Mouse (Mus musculus) intestine, embryonic 15.5 days (tissue): ENCODE results near the gene Pomgnt1. TPM values are rescaled to one million over a fixed set of nuclear protein-coding genes. Genes with fewer than 3 reads are reported as not detected.
A peak's percentile ranks its signal among the peaks of the same experiment; 100 is the strongest.

Source experiments
- ATAC-seq: fragments of 200-750 bp; cut with Nextera tagmentation; 2 replicates; pipeline ENCODE4 v1.8.0; 2017; ENCODE audit warnings: moderate TSS enrichment, moderate library complexity
- H3K27ac ChIP-seq: fragments of 300-500 bp; sonication (generic); 2 replicates; pipeline ENCODE4 v1.5.1; 2015; ENCODE audit warnings: mild to moderate bottlenecking, inconsistent platforms
- H3K27me3 ChIP-seq: fragments of 300-500 bp; sonication (generic); replicated peaks from 2 replicates; pipeline ENCODE4 v1.6.1; 2015; ENCODE audit warnings: inconsistent platforms
- H3K36me3 ChIP-seq: fragments of 300-500 bp; sonication (generic); 2 replicates; pipeline ENCODE4 v1.6.1; 2015; ENCODE audit warnings: inconsistent platforms
- H3K4me1 ChIP-seq: fragments of 300-500 bp; sonication (generic); replicated peaks from 2 replicates; pipeline ENCODE4 v1.6.1; 2015; ENCODE audit warnings: inconsistent platforms
- H3K4me2 ChIP-seq: fragments of 300-500 bp; sonication (generic); replicated peaks from 2 replicates; pipeline ENCODE4 v1.6.1; 2015; ENCODE audit warnings: mild to moderate bottlenecking, inconsistent platforms
- H3K4me3 ChIP-seq: fragments of 300-500 bp; sonication (generic); replicated peaks from 2 replicates; pipeline ENCODE4 v1.5.1; 2015; ENCODE audit warnings: inconsistent platforms
- H3K9ac ChIP-seq: fragments of 300-500 bp; sonication (generic); 2 replicates; pipeline ENCODE4 v1.6.1; 2015; ENCODE audit warnings: inconsistent platforms
- H3K9me3 ChIP-seq: fragments of 300-500 bp; sonication (generic); 2 replicates; pipeline ENCODE4 v1.6.1; 2016; ENCODE audit warnings: inconsistent platforms
- WGBS: fragments of 180-500 bp; shearing (Covaris S2); methylation state at CpG from one replicate; pipeline ENCODE4 v1.1.7; 2015; 5-methylcytosine and 5-hydroxymethylcytosine counted together
- polyA plus RNA-seq: library from polyadenylated mRNA; unstranded; fragments of >200 nt; fragmentation: Nextera tagmentation; extraction: Ambion mirVana; gene quantifications from 2 replicates; pipeline ENCODE4 v1.2.1, GENCODE M21; 2015

The Pomgnt1 gene
- polyA plus RNA-seq, 1 experiment from 2014 or later, result 45.8 TPM

DNA sequence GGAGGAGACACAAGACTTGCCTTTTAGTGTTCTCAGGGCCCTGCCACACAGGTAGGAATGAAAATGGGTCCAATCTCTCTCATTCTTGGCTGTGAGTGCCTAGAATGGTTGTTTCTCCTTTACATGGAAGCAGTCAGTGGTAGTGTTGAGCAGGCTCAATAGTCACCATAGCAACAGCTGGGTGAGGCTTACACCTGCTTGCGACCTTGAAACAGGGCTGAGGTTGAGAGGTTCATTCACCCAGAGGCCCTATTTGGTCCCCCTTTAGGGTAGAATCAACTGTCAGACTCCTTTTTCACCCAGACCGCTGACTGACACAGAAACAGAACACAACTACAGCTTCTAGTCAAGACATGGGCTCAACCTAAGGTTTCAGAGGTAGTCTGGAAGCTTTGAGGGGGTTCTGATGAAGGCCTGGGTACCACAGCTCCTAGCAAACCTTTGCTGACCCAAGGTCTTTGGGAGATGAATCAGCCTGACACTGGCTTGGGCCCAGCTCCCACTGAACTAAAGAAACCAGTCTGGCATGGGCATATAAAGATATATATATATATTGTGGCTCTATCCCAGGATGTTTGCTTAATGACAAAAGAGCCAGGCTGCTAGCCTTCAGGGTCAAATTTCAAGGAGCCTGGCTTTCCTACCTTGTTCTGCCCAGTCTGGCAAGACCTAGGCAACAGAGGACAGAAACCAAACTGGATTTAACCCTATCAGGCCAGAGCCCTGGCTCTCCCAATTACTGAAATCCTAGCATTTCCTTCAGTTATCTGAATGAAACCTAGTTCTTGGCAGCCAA lies 41.3 kb downstream of the Pomgnt1 start:
- H3K36me3 ChIP-seq, result peaks cover 1% of the 10 kb centered on the region; the same call in 1 of the 2 replicates
- peak overlapping the region; percentile 15; the same call in 1 of the 2 replicates for H3K4me2 ChIP-seq
- peaks cover 18% of the 10 kb centered on the region; the same call in 1 of the 2 replicates for H3K4me1 ChIP-seq
- 65% methylated on average over 2 of the region's 2 CpGs for WGBS
- no peak overlapping the region for H3K4me3 ChIP-seq
- H3K27ac ChIP-seq, result peak overlapping the region; percentile 65
- H3K9me3 ChIP-seq, result no peaks in the 10 kb centered on the region
- H3K27me3 ChIP-seq, result no peaks in the 10 kb centered on the region
- no peak overlapping the region for H3K9ac ChIP-seq
- peak; percentile 44 for ATAC-seq

DNA sequence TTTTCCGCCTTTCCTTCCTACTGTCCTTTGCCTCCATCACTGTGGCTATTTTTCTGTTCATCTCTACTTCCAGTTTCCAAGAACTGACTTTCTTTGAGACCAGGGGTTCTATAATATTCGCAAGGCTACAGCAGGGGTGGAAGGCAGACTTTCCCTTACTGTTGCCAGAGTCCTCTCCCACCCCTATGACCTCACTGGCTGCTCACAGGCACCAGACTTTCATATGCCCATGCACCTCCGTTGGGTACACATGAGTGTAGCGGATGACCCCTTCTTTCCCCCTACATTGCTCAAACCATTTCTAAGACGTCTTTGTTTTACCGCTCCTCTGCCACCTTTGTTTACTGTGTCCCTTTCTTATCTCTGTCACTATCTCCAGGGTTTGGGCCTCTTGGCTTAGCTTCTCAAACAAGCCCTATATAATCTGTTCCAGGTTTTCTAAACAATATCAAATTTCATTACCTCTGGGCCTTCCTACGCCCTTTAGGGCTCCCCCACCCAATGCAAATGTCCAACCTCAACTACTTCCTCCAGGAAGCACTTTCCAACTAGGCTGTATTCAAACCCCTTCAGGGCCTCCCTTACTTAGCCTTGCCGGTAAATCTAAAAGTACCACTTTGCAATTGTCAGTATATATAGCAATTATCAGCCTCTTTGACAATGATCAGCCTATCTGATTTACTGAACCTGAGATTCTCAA lies 42.2 kb downstream of the Pomgnt1 start:
- ATAC-seq, result peak; percentile 56
- Histone ChIP-seq H3K27ac (peak overlapping the region; percentile 65), H3K4me1 (peaks cover 18% of the 10 kb centered on the region; the same call in 1 of the 2 replicates), H3K36me3 (no peaks in the 10 kb centered on the region), H3K4me3 (no peak overlapping the region), H3K4me2 (peak overlapping the region; percentile 15; the same call in 1 of the 2 replicates), H3K9ac (no peak overlapping the region), H3K27me3 (no peaks in the 10 kb centered on the region), H3K9me3 (no peaks in the 10 kb centered on the region)
- 35% methylated on average over 8 of the region's 8 CpGs for WGBS

DNA sequence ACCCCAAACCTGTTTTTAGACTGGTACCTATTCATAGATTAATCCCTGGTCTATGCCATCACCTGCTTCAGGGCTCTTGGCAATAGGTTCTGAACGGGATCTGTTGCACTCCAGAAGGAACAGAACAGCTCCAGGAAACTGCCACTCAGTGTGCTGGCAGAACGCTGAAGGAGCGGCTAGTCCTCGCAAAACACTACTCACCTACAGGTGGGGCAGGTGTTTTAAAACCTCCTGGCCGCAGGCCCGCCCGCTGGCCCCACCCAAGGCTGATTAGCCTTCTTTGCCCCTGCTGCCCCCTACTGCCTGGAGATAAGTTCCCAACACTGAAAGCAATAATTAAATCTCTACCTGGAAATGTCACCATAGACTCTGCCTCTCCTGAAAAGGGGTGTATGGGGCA lies 43.8 kb downstream of the Pomgnt1 start, which contains the start of gene Tspan1:
Gene Tspan1 (minus strand): TSS at position 198 of the 400 bp plus-strand sequence.
- H3K9me3 ChIP-seq, result no peaks in the 10 kb centered on the region
- H3K4me1 ChIP-seq, result peaks cover 18% of the 10 kb centered on the region; the same call in 1 of the 2 replicates
- 0 out of 2 replicates have a peak within 1 kb of the TSS, but pooled peaks have one; percentile 3 for H3K4me3 ChIP-seq
- 0 out of 2 replicates have a peak within 1 kb of the TSS, but pooled peaks have one; percentile 17 for H3K27ac ChIP-seq
- H3K4me2 ChIP-seq, result peak within 1 kb of the TSS; percentile 24; the same call in 1 of the 2 replicates
- ATAC-seq, result peak; percentile 64
- WGBS, result 24% methylated on average over 7 of the region's 7 CpGs
- H3K36me3 ChIP-seq, result no peaks in the 10 kb centered on the region
- no peaks in the 10 kb centered on the region for H3K27me3 ChIP-seq
- no peak within 1 kb of the TSS for H3K9ac ChIP-seq

DNA sequence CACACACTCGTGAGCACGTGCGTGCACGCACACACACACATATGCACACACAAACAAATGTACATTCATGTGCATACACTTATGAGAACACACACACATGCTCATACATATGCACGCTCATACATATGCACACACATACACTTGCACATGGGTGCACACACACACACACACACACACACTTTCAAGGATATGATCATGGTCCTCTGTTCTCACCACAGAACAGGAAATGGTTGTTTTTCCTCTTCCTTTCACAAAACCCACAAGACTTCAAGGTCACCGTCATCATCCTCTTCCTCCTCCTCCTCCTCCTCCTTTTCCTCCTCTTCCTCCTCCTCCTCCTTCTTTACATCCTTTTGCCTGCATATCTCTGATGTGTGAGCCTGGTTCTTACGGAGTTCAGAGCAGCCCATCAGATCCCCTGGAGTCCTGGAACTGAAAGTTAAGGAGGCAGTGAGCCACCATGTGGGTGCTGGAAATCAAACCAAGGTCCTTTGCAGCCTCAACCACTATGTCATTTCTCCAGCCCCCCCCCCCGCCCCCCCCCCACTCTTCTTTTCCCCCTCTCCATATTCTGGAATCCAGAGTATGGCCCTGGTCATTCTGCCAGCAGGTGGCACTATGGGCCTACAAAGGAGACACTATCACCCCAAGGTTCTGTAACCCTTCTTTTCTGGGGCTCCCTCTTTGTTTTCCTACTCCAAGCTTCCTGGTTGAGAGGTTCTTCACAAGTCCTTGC lies 45.1 kb downstream of the Pomgnt1 start:
- Histone ChIP-seq H3K36me3 (no peaks in the 10 kb centered on the region), H3K9ac (no peak overlapping the region), H3K4me3 (no peak overlapping the region), H3K27me3 (no peaks in the 10 kb centered on the region), H3K4me1 (peaks cover 18% of the 10 kb centered on the region; the same call in 1 of the 2 replicates), H3K4me2 (no peak overlapping the region), H3K9me3 (no peaks in the 10 kb centered on the region), H3K27ac (no peak overlapping the region)
- WGBS, result 72% methylated on average over 8 of the region's 8 CpGs
- peak; percentile 9; the same call in 1 of the 2 replicates for ATAC-seq

DNA sequence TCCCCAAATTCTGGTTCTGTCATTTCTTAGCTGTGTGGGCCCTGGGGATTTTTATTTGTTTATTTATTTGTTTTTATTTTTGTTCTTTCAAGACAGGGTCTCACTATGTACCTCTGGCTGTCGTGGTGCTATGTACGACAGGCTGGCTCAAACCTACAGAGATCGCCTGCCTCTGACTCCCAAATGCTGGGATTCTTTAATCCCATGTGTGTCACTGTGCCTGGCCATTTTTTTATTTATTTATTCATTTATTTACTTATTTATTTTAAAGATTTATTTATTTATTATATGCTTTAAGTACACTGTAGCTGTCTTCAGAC lies 45.7 kb downstream of the Pomgnt1 start:
- Histone ChIP-seq H3K27ac (no peak overlapping the region), H3K4me3 (no peak overlapping the region), H3K27me3 (no peaks in the 10 kb centered on the region), H3K9me3 (no peaks in the 10 kb centered on the region), H3K9ac (no peak overlapping the region), H3K36me3 (no peaks in the 10 kb centered on the region), H3K4me2 (no peak overlapping the region), H3K4me1 (peaks cover 20% of the 10 kb centered on the region)
- whole genome bisulfite sequencing, result 82% methylated on average over 3 of the region's 3 CpGs
- no peak for ATAC-seq

DNA sequence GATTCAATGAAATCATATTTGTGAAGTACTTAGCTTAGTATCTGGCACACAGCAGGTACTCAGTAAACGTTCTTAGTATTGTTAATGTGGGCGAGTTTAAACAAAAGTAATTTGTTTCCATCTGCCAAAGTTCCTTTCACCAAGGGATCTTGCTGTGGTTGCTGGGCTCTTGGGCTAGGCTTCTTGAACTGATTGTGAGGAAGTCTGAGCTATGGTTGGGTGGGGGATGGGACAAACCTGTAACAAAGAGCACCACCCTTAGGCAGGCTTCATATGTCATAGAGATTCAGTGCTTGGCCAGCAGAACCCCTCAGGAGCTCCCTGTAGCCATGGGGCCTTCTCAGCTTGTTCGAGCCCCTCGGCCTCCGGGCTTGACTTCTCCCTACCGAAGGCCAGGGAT lies 49.4 kb downstream of the Pomgnt1 start, which contains the start of the genes 1700042G07Rik and Gm49337:
Gene 1700042G07Rik (plus strand): TSS at position 301 of the 400 bp plus-strand sequence.
Gene Gm49337 (plus strand): TSS at position 313 of the 400 bp plus-strand sequence.
- Histone ChIP-seq H3K4me1 (peaks cover 26% of the 10 kb centered on the region), H3K9me3 (no peaks in the 10 kb centered on the region), H3K27me3 (no peaks in the 10 kb centered on the region), H3K4me3 (no peak within 1 kb of the TSS), H3K9ac (no peak within 1 kb of the TSS), H3K4me2 (no peak within 1 kb of the TSS), H3K36me3 (no peaks in the 10 kb centered on the region), H3K27ac (0 out of 2 replicates have a peak within 1 kb of the TSS, but pooled peaks have one; percentile 5)
- WGBS, result 84% methylated on average over 6 of the region's 6 CpGs
- no peak for ATAC-seq

DNA sequence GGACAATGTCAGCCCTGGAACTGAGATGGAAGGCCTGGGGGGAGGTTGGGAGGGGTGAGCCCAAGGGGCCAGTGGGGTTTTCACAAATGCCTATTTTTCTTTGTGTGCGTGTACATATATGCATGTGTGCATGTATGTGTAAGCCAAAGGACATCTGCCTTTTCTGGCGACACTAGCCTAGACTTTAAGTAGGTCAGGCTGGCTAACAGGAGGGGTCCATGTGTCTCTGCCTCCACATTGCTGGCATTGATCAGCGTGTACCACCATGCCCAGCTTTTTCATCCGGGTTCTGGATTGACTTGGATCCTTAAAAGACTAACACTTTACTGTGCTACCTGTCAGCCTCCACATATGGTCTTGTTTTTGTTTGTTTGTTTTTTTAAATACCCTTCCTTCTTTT lies 50.1 kb downstream of the Pomgnt1 start:
- Histone ChIP-seq H3K4me2 (no peak overlapping the region), H3K9me3 (no peaks in the 10 kb centered on the region), H3K9ac (no peak overlapping the region), H3K4me1 (peaks cover 26% of the 10 kb centered on the region), H3K27me3 (no peaks in the 10 kb centered on the region), H3K4me3 (no peak overlapping the region), H3K36me3 (no peaks in the 10 kb centered on the region), H3K27ac (no peak overlapping the region)
- WGBS, result 87% methylated on average over 4 of the region's 4 CpGs
- no peak for ATAC-seq

DNA sequence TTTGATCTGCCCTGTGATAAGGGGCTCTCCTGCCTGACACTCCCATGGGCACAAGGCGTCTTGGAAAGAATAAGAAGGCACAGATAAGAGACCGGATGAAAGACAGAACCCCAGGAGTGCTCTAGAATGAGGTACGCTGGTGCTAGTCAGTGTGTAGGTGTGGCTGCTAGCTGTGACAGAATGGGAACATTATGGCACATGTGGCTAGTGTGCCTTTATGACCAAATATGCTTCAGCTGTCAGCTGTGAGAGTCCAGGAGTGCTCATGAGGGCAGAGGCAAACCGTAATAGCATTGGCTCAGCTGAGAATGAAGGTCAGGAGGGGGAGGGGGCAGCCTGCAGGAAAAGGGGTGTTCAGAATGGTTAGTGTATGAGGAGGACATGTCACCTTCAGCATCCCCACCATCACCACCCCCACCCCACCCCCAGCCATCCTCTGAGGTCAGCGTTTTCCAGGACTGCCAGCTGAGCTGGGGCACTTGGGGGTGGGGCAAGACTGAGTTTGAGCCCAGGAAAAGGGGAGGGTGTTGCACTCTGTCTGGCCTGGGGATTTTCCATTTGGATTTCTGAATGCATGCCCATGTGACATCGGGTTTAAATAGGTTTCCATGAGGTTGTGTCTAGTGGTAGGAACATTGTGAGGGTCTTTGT lies 51.0 kb downstream of the Pomgnt1 start:
- WGBS, result 37% methylated on average over 6 of the region's 6 CpGs
- Histone ChIP-seq H3K4me2 (no peak overlapping the region), H3K36me3 (no peaks in the 10 kb centered on the region), H3K9me3 (no peaks in the 10 kb centered on the region), H3K27me3 (no peaks in the 10 kb centered on the region), H3K9ac (no peak overlapping the region), H3K4me1 (peaks cover 26% of the 10 kb centered on the region), H3K4me3 (no peak overlapping the region), H3K27ac (peak overlapping the region; percentile 5; the same call in 1 of the 2 replicates)
- 0 out of 2 replicates have a peak, but pooled peaks have one; percentile 2 for ATAC-seq

DNA sequence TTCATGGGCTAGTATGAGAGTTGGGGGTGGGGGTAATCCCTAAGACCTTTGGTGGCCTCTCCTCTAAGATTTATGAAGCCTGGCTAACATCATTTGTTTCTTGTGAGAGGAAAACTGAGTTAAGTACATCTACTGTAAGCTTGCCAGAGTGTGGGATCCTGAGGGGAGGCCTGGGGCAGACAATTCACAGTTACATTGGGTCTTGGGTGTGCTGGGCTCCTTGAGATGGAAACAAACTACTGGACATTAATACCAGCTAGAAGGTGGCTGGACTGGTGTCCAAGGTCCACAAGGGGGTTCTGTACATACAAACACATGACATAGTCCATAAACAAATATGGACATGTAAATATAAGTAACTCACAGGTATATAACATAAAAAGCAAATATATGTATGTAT lies 51.5 kb downstream of the Pomgnt1 start:
- Histone ChIP-seq H3K27ac (no peak overlapping the region), H3K9ac (no peak overlapping the region), H3K9me3 (no peaks in the 10 kb centered on the region), H3K4me1 (peaks cover 26% of the 10 kb centered on the region), H3K27me3 (no peaks in the 10 kb centered on the region), H3K4me2 (no peak overlapping the region), H3K4me3 (no peak overlapping the region), H3K36me3 (no peaks in the 10 kb centered on the region)
- ATAC-seq, result no peak

DNA sequence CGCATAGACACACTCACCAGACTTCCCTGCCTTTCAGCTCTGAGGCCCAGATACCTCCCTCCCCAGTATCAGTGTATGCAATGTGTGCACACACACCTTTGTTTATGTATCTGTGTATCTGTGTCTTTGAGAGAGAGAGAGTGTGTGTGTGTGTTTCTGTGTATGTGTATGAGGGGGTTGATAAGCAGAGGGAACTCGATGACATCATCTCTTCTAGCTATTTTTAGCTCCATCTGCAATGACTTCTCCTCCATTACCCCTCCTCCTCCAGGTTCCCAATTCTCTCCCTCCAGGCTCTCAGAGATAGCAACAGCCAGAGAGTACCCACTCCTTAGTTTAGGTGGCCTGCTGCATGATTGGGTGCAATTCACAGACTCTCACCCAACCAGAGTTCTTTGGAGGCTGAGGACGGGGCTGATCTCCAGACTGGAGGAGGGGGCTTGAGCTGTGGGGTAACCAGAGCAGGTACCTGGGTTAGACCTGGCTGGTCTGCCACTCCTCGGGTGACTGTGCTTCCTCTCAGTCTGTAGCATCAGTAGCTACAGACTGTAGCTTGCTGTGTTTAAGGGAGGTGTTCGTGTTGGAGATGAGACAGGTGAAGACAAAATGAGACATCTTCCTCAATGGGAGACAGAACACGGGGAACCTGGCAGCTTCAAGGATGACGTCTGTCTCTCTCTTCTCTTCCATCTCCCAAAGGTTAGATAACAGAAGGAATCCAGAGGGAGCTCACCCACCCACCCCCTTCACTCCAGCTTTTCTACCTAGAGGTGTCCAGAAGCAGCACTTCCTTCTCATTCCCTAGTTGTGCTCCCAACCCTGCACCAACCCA lies 52.3 kb downstream of the Pomgnt1 start:
- no peaks in the 10 kb centered on the region for H3K36me3 ChIP-seq
- peak overlapping the region; percentile 84 for H3K27ac ChIP-seq
- H3K9me3 ChIP-seq, result no peaks in the 10 kb centered on the region
- peak; percentile 27 for ATAC-seq
- no peaks in the 10 kb centered on the region for H3K27me3 ChIP-seq
- H3K4me3 ChIP-seq, result peak overlapping the region; percentile 16
- peak overlapping the region; percentile 23 for H3K9ac ChIP-seq
- H3K4me2 ChIP-seq, result peak overlapping the region; percentile 59
- 43% methylated on average over 7 of the region's 7 CpGs for WGBS
- peaks cover 26% of the 10 kb centered on the region for H3K4me1 ChIP-seq

DNA sequence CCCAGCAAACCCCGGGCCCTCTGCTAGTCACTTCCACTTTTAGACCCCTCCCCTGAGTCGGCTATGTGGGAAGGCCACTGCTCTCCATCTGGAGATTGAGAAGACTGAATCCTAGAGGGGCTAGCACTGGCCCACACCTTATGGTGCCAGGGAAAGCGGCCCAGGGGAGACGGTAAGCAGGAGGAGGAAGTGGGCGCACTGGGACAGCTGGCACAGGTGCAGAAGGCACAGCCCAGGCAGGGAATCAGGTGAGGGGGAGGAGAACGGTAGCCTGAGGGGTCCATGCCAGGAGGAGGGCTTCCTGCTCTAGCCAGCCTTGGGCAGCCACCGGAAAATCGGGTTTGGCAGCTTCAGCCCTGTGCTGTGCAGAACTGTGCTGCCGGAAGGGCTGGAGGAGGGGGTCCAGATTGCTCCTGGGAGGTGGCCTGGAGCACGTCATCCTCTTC lies 52.9 kb downstream of the Pomgnt1 start:
- peak overlapping the region; percentile 23 for H3K9ac ChIP-seq
- H3K4me2 ChIP-seq, result peak overlapping the region; percentile 59
- peaks cover 26% of the 10 kb centered on the region for H3K4me1 ChIP-seq
- ATAC-seq, result peak; percentile 86
- peak overlapping the region; percentile 84 for H3K27ac ChIP-seq
- H3K36me3 ChIP-seq, result no peaks in the 10 kb centered on the region
- 16% methylated on average over 10 of the region's 10 CpGs for WGBS
- peak overlapping the region; percentile 16 for H3K4me3 ChIP-seq
- no peaks in the 10 kb centered on the region for H3K27me3 ChIP-seq
- H3K9me3 ChIP-seq, result no peaks in the 10 kb centered on the region
